30 mouse cellular contexts compared by ENCODE assay signal in genomic region chr9:118688248-118688647, GRCm38 (mm10).
DNase-seq lines count a peak whose midpoint lies in the region; ATAC-seq and TF ChIP-seq lines count a peak whose summit lies in the region.
"Had no signal": no experiment of that assay in that cellular context is flagged by ENCODE, and none has a peak within 500 bp of the region (broad histone marks: within the 10 kb centered on the region; RNA-seq: fewer than 3 reads in every experiment).

No protein-coding gene starts in this region.

- TF ChIP-seq CTCF in kidney, postnatal 0 days (IDR thresholded peaks at IDR 0.05; ENCODE audit: low read depth): no peak

- no peaks in the 10 kb centered on the region for H3K36me3 ChIP-seq in hindbrain, embryonic 11.5 days (ENCODE audit: control insufficient read depth, insufficient read depth, low read length)
- H3K36me3 ChIP-seq in hindbrain, embryonic 13.5 days: no peaks in the 10 kb centered on the region
- 0 out of 2 replicates have a peak, but pooled peaks cover 5% of the 10 kb centered on the region for H3K36me3 ChIP-seq in kidney, postnatal 0 days (ENCODE audit: insufficient read depth, low read length)
- 0 out of 2 replicates have a peak, but pooled peaks cover 2% of the 10 kb centered on the region for H3K36me3 ChIP-seq in limb, embryonic 11.5 days (ENCODE audit: control insufficient read depth, insufficient read depth, low read length)
- H3K36me3 ChIP-seq: hindbrain, embryonic 15.5 days; liver, embryonic 12.5 days had no signal

- no peak overlapping the region for H3K4me2 ChIP-seq in hindbrain, embryonic 11.5 days (replicated peaks; ENCODE audit: low read depth, low read length)
- H3K4me2 ChIP-seq in hindbrain, embryonic 13.5 days: no peak overlapping the region
- H3K4me2 ChIP-seq in kidney, postnatal 0 days (ENCODE audit: low read length): no peak overlapping the region
- no peak overlapping the region for H3K4me2 ChIP-seq in limb, embryonic 11.5 days (ENCODE audit: low read depth, severe bottlenecking)
- H3K4me2 ChIP-seq: embryonic facial prominence, embryonic 13.5 days; heart, embryonic 15.5 days; hindbrain, embryonic 15.5 days; liver, embryonic 12.5 days had no signal

- WGBS in hindbrain, embryonic 11.5 days: 49% methylated on average over 4 of the region's 4 CpGs
- WGBS in hindbrain, embryonic 13.5 days: 36% methylated on average over 4 of the region's 4 CpGs
- 43% methylated on average over 4 of the region's 4 CpGs for WGBS in kidney, postnatal 0 days
- WGBS in limb, embryonic 11.5 days: 31% methylated on average over 4 of the region's 4 CpGs

- H3K27ac ChIP-seq in hindbrain, embryonic 11.5 days (ENCODE audit: low read depth, low read length): no peak overlapping the region
- H3K27ac ChIP-seq in hindbrain, embryonic 13.5 days: no peak overlapping the region
- H3K27ac ChIP-seq in kidney, postnatal 0 days: peak overlapping the region; percentile 50; the same call in 1 of the 2 replicates
- H3K27ac ChIP-seq in limb, embryonic 11.5 days (replicated peaks; ENCODE audit: low read depth, low read length): peak overlapping the region; percentile 43; the same call in 1 of the 2 replicates
- H3K27ac ChIP-seq: embryonic facial prominence, embryonic 13.5 days; heart, embryonic 10.5 days; heart, embryonic 15.5 days; hindbrain, embryonic 15.5 days; layer of hippocampus, adult 2 months; left cerebral cortex, adult 2 months; liver, embryonic 12.5 days had no signal

- no peak overlapping the region for H3K9ac ChIP-seq in hindbrain, embryonic 11.5 days (ENCODE audit: low read depth, low read length)
- no peak overlapping the region for H3K9ac ChIP-seq in hindbrain, embryonic 13.5 days
- H3K9ac ChIP-seq in kidney, postnatal 0 days (ENCODE audit: low read depth, low read length): no peak overlapping the region
- no peak overlapping the region for H3K9ac ChIP-seq in limb, embryonic 11.5 days (ENCODE audit: low read length)
- H3K9ac ChIP-seq: embryonic facial prominence, embryonic 13.5 days; forebrain, postnatal 0 days; heart, embryonic 15.5 days; hindbrain, embryonic 15.5 days; liver, embryonic 12.5 days; liver, postnatal 0 days had no signal

- no peaks in the 10 kb centered on the region for H3K4me1 ChIP-seq in hindbrain, embryonic 11.5 days (replicated peaks; ENCODE audit: control insufficient read depth, insufficient read depth, low read length)
- H3K4me1 ChIP-seq in hindbrain, embryonic 13.5 days (replicated peaks): peaks cover 14% of the 10 kb centered on the region
- peaks cover 14% of the 10 kb centered on the region for H3K4me1 ChIP-seq in kidney, postnatal 0 days (replicated peaks; ENCODE audit: insufficient read depth, low read length)
- peaks cover 22% of the 10 kb centered on the region for H3K4me1 ChIP-seq in limb, embryonic 11.5 days (ENCODE audit: control insufficient read depth, insufficient read depth, low read length)

- H3K4me3 ChIP-seq in hindbrain, embryonic 11.5 days (ENCODE audit: low read depth, low read length): no peak overlapping the region
- no peak overlapping the region for H3K4me3 ChIP-seq in hindbrain, embryonic 13.5 days
- no peak overlapping the region for H3K4me3 ChIP-seq in kidney, postnatal 0 days (replicated peaks; ENCODE audit: low read depth, low read length)
- no peak overlapping the region for H3K4me3 ChIP-seq in limb, embryonic 11.5 days (ENCODE audit: low read depth, low read length)
- H3K4me3 ChIP-seq: embryonic facial prominence, embryonic 13.5 days; erythroblast, embryonic 14.5 days; heart, embryonic 10.5 days; heart, embryonic 15.5 days; hindbrain, embryonic 15.5 days; layer of hippocampus, adult 2 months; left cerebral cortex, adult 2 months; liver, embryonic 12.5 days had no signal

- ATAC-seq in hindbrain, embryonic 11.5 days (ENCODE audit: low FRiP score): no peak
- no peak for ATAC-seq in hindbrain, embryonic 13.5 days (ENCODE audit: low FRiP score)
- ATAC-seq in kidney, postnatal 0 days (replicated peaks; ENCODE audit: low FRiP score, low read depth): no peak
- ATAC-seq in limb, embryonic 11.5 days (ENCODE audit: insufficient number of reproducible peaks, low FRiP score, low TSS enrichment, low read depth): no peak
- ATAC-seq: forebrain, postnatal 0 days; inflammation-experienced regulatory T-cells, adult 6 months; liver, embryonic 12.5 days; liver, postnatal 0 days; Patski had no signal

- DNase-seq in hindbrain, embryonic 11.5 days (ENCODE audit: low spot score): peak; percentile 37
- no peak for DNase-seq in kidney, postnatal 0 days (ENCODE audit: low spot score)
- DNase-seq in kidney, postnatal 10 days: no peak
- DNase-seq in embryo, embryonic 11 days: peak; percentile 38
- DNase-seq in limb, embryonic 11.5 days (ENCODE audit: low spot score): no peak
- no peak for DNase-seq in frontal cortex, postnatal 25 days (ENCODE audit: low spot score in 2 of 2)
- DNase-seq in cerebellum, postnatal 10 days: no peak
- DNase-seq: adrenal gland, postnatal 14 days; cerebellum, adult 11 months; cerebellum, adult 9-11 months; forebrain, postnatal 0 days; gastrocnemius, postnatal 14 days; kidney, postnatal 36 days; liver, postnatal 0 days; lung, postnatal 36 days; right cerebral cortex, adult 18-20 months; spleen, adult 18-20 months; thymus, adult 2 months; thymus, postnatal 4 days had no signal

- no peaks in the 10 kb centered on the region for H3K27me3 ChIP-seq in hindbrain, embryonic 11.5 days (ENCODE audit: control insufficient read depth, insufficient read depth, low read length)
- no peaks in the 10 kb centered on the region for H3K27me3 ChIP-seq in hindbrain, embryonic 13.5 days
- H3K27me3 ChIP-seq in kidney, postnatal 0 days (ENCODE audit: insufficient read depth, low read length): no peaks in the 10 kb centered on the region
- H3K27me3 ChIP-seq in limb, embryonic 11.5 days (ENCODE audit: control insufficient read depth, insufficient read depth, low read length): no peaks in the 10 kb centered on the region
- H3K27me3 ChIP-seq: heart, embryonic 15.5 days; hindbrain, embryonic 15.5 days; liver, embryonic 12.5 days; Patski had no signal

- H3K9me3 ChIP-seq in hindbrain, embryonic 11.5 days (ENCODE audit: control insufficient read depth, low read length): no peaks in the 10 kb centered on the region
- H3K9me3 ChIP-seq in hindbrain, embryonic 13.5 days: no peaks in the 10 kb centered on the region
- H3K9me3 ChIP-seq in kidney, postnatal 0 days (replicated peaks; ENCODE audit: low read length): no peaks in the 10 kb centered on the region
- H3K9me3 ChIP-seq in limb, embryonic 11.5 days (ENCODE audit: control insufficient read depth, low read length): no peaks in the 10 kb centered on the region
- H3K9me3 ChIP-seq: embryonic facial prominence, embryonic 13.5 days; heart, embryonic 10.5 days; heart, embryonic 15.5 days; hindbrain, embryonic 15.5 days; liver, embryonic 12.5 days had no signal

Comparison
In these comparisons a context has a peak if more than half of its experiments do, and no peak if none do; other contexts are left out.
1. DNase-seq: peak in hindbrain, embryonic 11.5 days (single experiment) and embryo, embryonic 11 days (single experiment); none in kidney, postnatal 0 days (single experiment), kidney, postnatal 10 days (single experiment), limb, embryonic 11.5 days (single experiment), frontal cortex, postnatal 25 days (0 of 2) and cerebellum, postnatal 10 days (0 of 2).
2. H3K27ac ChIP-seq: peak in kidney, postnatal 0 days (single experiment) and limb, embryonic 11.5 days (single experiment); none in hindbrain, embryonic 11.5 days (single experiment) and hindbrain, embryonic 13.5 days (single experiment).